Mouse (Mus musculus) left cerebral cortex, postnatal 4 days (tissue): ENCODE measurements at regions not wholly inside any gene's neighbourhood (a gene's known extent, or its start where the extent isn't known, plus 50 kb on each side); places are given as distances from the start of the nearest gene placed in this dataset.

Source experiments
- DNase-seq: peaks from one replicate; pipeline ENCODE4 v3.0.0-alpha.2; 2022
- intact Hi-C: fragments of 180-260 bp; cut with DNase I; formaldehyde crosslinking; loops from one replicate; pipeline ENCODE4 v1.15.1; 2025

GRCm38 (mm10) chrX:63136873-63137504, 669.2 kb downstream of the 4931400O07Rik start:
- DNase-seq, result peak; percentile 1
- intact Hi-C loops, result no loop called here
